Mouse (Mus musculus) embryonic fibroblast, embryonic 13.5 days (primary cell): ENCODE results near the gene Siglecg. TPM values are rescaled to one million over a fixed set of nuclear protein-coding genes. Genes with fewer than 3 reads are reported as not detected.

ENCODE experiments used
- H3K27ac ChIP-seq: 2 replicates; pipeline ENCODE4 v1.5.1; 2012; ENCODE audit warnings: low read length, control low read depth, inconsistent platforms; ENCODE audit not compliant: insufficient read depth
- H3K4me1 ChIP-seq: 2 replicates; pipeline ENCODE4 v1.6.1; 2011; ENCODE audit warnings: low read length; ENCODE audit not compliant: control insufficient read depth, insufficient read depth
- H3K4me3 ChIP-seq: 2 replicates; pipeline ENCODE4 v1.5.1; 2011; ENCODE audit warnings: mild to moderate bottlenecking, control low read depth, low read length; ENCODE audit not compliant: insufficient read depth
- CTCF ChIP-seq: IDR thresholded peaks from 2 replicates; pipeline ENCODE4 v1.5.1; 2011; ENCODE audit warnings: mild to moderate bottlenecking, control low read depth, low read length, moderate library complexity, borderline replicate concordance; ENCODE audit not compliant: insufficient read depth
- POLR2A ChIP-seq: IDR thresholded peaks from 2 replicates; pipeline ENCODE4 v1.6.1; 2011; ENCODE audit warnings: low read depth, mild to moderate bottlenecking, control low read depth, low read length, moderate library complexity
- polyA plus RNA-seq: library from polyadenylated mRNA; stranded (reverse); fragments of >200 nt; gene quantifications from 2 replicates; pipeline ENCODE4 v1.2.4, GENCODE M21; 2011; ENCODE audit warnings: low read depth; ENCODE audit not compliant: missing spikeins, insufficient read length

Gene Siglecg
- polyA plus RNA-seq, 1 experiment = 12.5 TPM

DNA sequence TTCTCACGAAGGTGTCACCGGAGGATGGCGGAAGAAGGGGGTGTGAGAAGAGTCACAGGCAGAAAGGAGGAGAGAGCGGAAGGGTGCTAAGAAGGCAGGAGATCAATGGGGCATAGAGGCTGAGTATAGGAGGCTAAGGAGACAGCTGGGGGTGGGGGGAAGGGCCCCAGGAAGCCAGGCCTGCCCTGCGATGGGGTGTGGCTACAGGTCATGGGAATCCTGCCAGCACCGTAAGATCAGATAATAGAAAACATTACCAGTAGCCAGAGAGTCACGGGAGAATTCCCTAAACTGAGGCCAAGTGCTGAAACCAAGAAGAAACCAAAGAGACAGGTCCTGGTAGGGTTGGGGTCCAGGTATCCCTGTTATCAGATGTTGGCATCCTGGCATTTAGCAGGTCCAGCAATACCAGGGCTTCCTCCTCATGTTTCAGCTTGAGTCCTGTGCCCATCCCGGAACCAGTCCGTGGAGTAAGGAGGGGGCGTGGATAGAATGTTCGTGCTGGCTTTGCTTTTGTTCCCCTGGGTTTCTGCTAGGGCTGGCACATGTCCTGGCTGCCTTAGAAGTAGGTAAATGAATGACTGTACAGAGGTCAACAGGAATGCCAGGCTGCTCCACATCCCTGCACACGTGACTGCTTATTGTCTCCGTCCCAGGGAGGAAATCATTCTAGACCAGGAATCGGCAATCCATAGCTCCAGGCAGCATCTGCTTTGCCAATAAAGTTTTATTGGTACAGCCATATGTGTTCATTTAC is 45.8 kb downstream of the Siglecg start:
- TF ChIP-seq POLR2A (no peak), CTCF (no peak)
- no peak overlapping the region for H3K27ac ChIP-seq
- H3K4me3 ChIP-seq = no peak overlapping the region
- no peaks in the 10 kb centered on the region for H3K4me1 ChIP-seq

GRCm38 (mm10) chr7:43454371-43454770 is 46.4 kb downstream of the Siglecg start:
- TF ChIP-seq CTCF (no peak), POLR2A (no peak)
- Histone ChIP-seq H3K4me3 (no peak overlapping the region), H3K27ac (no peak overlapping the region), H3K4me1 (no peaks in the 10 kb centered on the region)

- Histone ChIP-seq H3K4me3 (no peak within 1 kb of the TSS), H3K4me1 (no peaks in the 10 kb centered on the region), H3K27ac (no peak within 1 kb of the TSS)
- TF ChIP-seq CTCF = no peak
- no peak for TF ChIP-seq POLR2A
Measured at GRCm38 (mm10) chr7:43462851-43463250, 54.8 kb downstream of the Siglecg start, which contains the start of gene Vsig10l. Gene Vsig10l, plus strand, starts transcription at chr7:43463151.

DNA sequence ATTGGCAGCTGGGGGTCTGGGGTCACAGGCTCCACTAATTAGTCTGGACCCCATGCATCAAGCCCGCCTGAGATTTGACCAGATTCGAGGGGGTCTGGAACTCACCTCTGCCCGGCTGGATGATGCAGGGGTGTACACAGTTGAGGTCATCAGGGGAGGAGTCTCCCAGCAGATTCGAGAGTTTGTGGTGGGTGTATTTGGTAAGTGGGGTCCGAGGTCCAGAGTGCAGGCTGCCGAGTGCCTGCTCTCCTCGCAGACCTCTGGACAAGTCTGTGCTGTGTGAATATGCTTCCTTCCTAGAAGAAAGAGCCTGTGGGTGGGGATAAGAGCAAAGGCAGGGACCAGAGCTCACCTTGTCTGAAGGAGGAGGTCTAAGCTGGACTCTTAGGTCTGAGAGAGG is 56.0 kb downstream of the Siglecg start:
- Histone ChIP-seq H3K4me3 (no peak overlapping the region), H3K4me1 (no peaks in the 10 kb centered on the region), H3K27ac (no peak overlapping the region)
- TF ChIP-seq POLR2A = no peak
- no peak for TF ChIP-seq CTCF

GRCm38 (mm10) chr7:43464864-43465343 is 56.9 kb downstream of the Siglecg start:
- TF ChIP-seq CTCF (peak; percentile 40; the same call in 1 of the 2 replicates), POLR2A (no peak)
- Histone ChIP-seq H3K4me3 (peak overlapping the region; percentile 61), H3K4me1 (no peaks in the 10 kb centered on the region), H3K27ac (no peak overlapping the region)

DNA sequence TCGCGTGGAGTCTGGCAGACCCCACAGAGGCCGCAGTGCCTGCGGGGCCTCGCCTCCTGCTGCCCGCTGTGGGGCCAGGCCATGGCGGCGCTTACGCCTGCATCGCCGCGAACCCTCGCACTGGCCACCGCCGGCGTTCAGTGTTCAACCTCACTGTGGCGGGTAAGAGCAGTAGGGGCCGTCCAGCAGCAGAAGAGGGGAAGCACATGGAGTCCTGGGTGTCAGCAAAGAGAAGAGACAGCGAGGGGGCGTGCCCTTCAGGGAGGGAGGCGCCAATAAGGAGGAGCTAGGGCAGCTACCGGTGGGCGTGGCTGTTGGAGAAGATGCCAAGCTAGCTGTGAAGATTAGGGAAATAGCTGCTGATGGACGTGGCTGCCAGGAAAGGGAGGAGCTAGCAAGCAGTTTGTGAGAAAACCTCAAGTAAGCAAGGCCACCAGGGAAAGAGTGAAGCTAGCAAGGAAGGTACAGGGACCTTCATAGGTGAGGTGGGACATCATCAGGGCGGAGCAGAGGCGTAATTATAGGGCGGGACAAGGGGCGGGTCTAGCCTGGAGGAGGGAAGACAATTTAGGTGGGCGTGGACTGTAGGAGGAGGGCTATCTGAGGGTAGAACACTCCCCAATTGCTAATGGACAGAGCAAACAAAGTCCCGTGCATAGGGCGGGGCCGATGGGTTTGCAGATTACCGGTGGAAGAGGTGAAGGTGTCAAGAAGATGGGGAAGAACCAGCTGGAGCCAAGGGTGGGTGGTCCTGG is 57.5 kb downstream of the Siglecg start:
- H3K27ac ChIP-seq = no peak overlapping the region
- H3K4me1 ChIP-seq = no peaks in the 10 kb centered on the region
- H3K4me3 ChIP-seq = peak overlapping the region; percentile 61
- TF ChIP-seq POLR2A (peak; percentile 37), CTCF (no peak)

DNA sequence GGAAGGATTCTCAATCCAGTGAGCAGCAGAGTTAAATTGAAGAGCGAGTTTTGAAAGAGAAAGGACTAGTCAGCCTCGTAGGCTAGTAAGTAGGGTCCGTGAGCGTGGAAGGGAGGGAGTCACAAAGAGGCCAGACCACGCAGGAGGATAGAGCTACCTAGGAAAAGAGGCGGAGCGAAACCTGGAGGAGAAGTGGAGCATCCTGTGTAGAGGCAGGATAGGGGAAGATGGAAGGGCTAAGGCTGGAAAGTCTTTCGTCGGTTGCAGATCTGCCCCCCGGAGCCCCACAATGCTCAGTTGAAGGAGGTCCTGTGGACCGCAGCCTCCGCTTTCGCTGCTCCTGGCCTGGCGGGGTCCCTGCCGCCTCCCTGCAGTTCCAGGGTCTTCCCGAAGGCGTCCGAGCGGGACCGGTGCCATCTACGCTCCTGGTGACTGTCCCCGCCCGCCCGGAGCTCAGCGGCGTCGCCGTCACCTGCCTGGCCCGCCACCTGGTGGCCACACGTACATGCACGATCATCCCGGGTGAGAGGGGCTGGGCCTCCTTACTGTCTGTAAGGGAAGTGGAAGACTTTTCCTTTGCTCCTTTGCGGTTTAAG is 58.2 kb downstream of the Siglecg start:
- Histone ChIP-seq H3K4me1 (no peaks in the 10 kb centered on the region), H3K4me3 (peak overlapping the region; percentile 61), H3K27ac (no peak overlapping the region)
- TF ChIP-seq POLR2A (no peak), CTCF (peak; percentile 95)

Other genes with a start within 250 kb of the Siglecg start
- 18.9 and 19.4 TPM in 2 replicates for gene Zfp715, start 94.9 kb upstream of the Siglecg start, polyA plus RNA-seq
- 0.27 TPM in 1 of 2 replicates, not detected in the other for gene Siglecf, start 56.9 kb upstream of the Siglecg start, polyA plus RNA-seq
- not detected in 2 replicates for gene Lim2, start 19.5 kb downstream of the Siglecg start, polyA plus RNA-seq
- not detected in 2 replicates for gene Nkg7, start 28.9 kb downstream of the Siglecg start, polyA plus RNA-seq
- not detected in 2 replicates for gene Cldnd2, start 32.6 kb downstream of the Siglecg start, polyA plus RNA-seq
- gene Etfb, start 35.9 kb downstream of the Siglecg start, polyA plus RNA-seq = 104 and 143 TPM in 2 replicates
- 0.72 TPM in 1 of 2 replicates, not detected in the other for gene Gm45233, start 35.9 kb downstream of the Siglecg start, polyA plus RNA-seq
- gene Vsig10l, start 54.9 kb downstream of the Siglecg start, polyA plus RNA-seq = 2.6 and 3.1 TPM in 2 replicates
- gene Iglon5, start 81.9 kb downstream of the Siglecg start, polyA plus RNA-seq = 19.4 and 23.7 TPM in 2 replicates
- gene 4931406B18Rik, start 97.7 kb downstream of the Siglecg start, polyA plus RNA-seq = not detected in 2 replicates
- gene Cd33, start 136.2 kb downstream of the Siglecg start, polyA plus RNA-seq = 0.72 TPM in 1 of 2 replicates, not detected in the other
- gene Zfp658, start 154.1 kb downstream of the Siglecg start, polyA plus RNA-seq = 2.8 and 4.1 TPM in 2 replicates
- 19.8 and 24.2 TPM in 2 replicates for gene Zfp719, start 171.4 kb downstream of the Siglecg start, polyA plus RNA-seq
- gene Zfp819, start 199.0 kb downstream of the Siglecg start, polyA plus RNA-seq = not detected in 2 replicates
- not detected in 2 replicates for gene Ceacam18, start 226.5 kb downstream of the Siglecg start, polyA plus RNA-seq